Mouse (Mus musculus) telencephalon, adult 2 months (tissue): ENCODE measurements around the gene Ccr10.

Source experiments
- DNase-seq: peaks from one replicate; pipeline ENCODE4 v3.0.0-alpha.2; 2011; ENCODE audit warnings: low read depth, low spot score

Gene Ccr10

GRCm38 (mm10) chr11:101174851-101175628 lies at the start of gene Ccr10:
Gene Ccr10 (minus strand): TSS chr11:101175443.
- DNase-seq: no peak

GRCm38 (mm10) chr11:101224337-101224736 lies 49.1 kb upstream of the Ccr10 start:
- no peak for DNase-seq

GRCm38 (mm10) chr11:101221306-101221986 lies 46.2 kb upstream of the Ccr10 start:
- DNase-seq: no peak

GRCm38 (mm10) chr11:101220853-101221252 lies 45.6 kb upstream of the Ccr10 start:
- no peak for DNase-seq

GRCm38 (mm10) chr11:101218436-101219055 lies 43.3 kb upstream of the Ccr10 start:
- DNase-seq: no peak

- no peak for DNase-seq
Observed at GRCm38 (mm10) chr11:101216936-101217335, 41.7 kb upstream of the Ccr10 start.

GRCm38 (mm10) chr11:101211970-101212369 lies 36.7 kb upstream of the Ccr10 start:
- peak; percentile 64 for DNase-seq

- DNase-seq: no peak
Observed at GRCm38 (mm10) chr11:101200986-101201385, 25.7 kb upstream of the Ccr10 start.

- DNase-seq: no peak
Observed at GRCm38 (mm10) chr11:101199555-101199954, 24.3 kb upstream of the Ccr10 start.

- no peak for DNase-seq
Observed at GRCm38 (mm10) chr11:101196175-101196574, 20.9 kb upstream of the Ccr10 start.

GRCm38 (mm10) chr11:101195571-101195970 lies 20.3 kb upstream of the Ccr10 start:
- DNase-seq: no peak

GRCm38 (mm10) chr11:101195101-101195500 lies 19.9 kb upstream of the Ccr10 start:
- DNase-seq: no peak

GRCm38 (mm10) chr11:101194643-101195042 lies 19.4 kb upstream of the Ccr10 start:
- no peak for DNase-seq

GRCm38 (mm10) chr11:101194137-101194536 lies 18.9 kb upstream of the Ccr10 start:
- no peak for DNase-seq

- no peak for DNase-seq
Observed at GRCm38 (mm10) chr11:101193076-101193475, 17.8 kb upstream of the Ccr10 start.

GRCm38 (mm10) chr11:101192646-101193045 lies 17.4 kb upstream of the Ccr10 start:
- no peak for DNase-seq

GRCm38 (mm10) chr11:101191919-101192470 lies 16.8 kb upstream of the Ccr10 start:
- DNase-seq: no peak

GRCm38 (mm10) chr11:101190913-101191907 lies 16.0 kb upstream of the Ccr10 start:
- no peak for DNase-seq

- no peak for DNase-seq
Observed at GRCm38 (mm10) chr11:101190181-101190912, 15.1 kb upstream of the Ccr10 start.

GRCm38 (mm10) chr11:101189495-101190180 lies 14.4 kb upstream of the Ccr10 start:
- DNase-seq: peak; percentile 67
